Mouse (Mus musculus): ENCODE measurements at regions not wholly inside any gene's neighbourhood (a gene's known extent, or its start where the extent isn't known, plus 50 kb on each side); places are given as distances from the start of the nearest gene placed in this dataset.

DNA sequence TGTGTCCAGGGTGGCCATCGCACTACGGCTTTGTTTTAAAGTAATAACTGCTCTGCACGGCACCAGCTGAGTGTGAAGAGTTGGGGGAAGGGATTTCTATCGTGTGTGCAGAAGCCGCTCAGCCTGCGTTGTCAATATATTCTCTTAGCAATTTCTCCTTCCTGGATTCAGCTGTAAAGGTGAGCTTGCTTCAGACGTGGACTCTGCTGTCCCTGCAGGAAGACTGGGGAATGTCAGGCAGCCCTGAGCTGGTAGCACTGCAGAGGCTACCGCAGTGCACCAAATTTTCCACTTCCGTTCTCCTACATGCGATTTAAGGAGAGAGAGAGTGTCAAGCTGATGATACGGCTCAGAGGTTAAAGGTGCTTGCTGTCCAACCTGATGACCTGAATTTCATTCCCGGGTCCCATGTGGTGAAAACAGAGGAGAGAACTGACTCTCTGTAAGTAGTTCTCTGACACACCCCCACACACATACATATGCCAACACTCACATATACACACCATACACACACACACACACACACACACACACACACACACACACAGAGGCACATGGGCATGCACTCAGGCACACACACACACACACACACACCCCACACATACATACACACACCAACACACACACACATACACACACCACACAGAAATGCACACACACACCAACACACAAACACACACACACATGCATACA, 59.9 kb upstream of the Prelid3b start:
- no peak for ATAC-seq (replicated peaks; ENCODE audit: low FRiP score)

DNA sequence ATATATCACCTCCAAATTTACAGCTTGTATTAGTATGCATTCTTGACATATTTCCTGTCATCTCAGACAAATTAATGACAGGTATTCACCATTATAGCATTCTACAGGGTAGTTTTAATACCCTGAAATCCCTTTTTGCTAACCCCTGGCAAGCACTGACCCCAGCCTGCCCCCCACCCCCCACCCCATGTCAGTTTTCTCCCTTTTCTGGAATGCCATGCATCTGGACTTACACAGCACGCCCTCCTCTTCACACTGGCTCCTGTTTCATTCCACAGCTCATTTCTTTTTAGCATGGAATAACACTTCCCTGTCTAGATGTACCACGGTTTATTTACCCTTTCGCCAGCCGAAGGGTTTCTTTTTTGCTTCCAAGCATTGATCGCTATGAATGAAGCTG, 67.8 kb upstream of the Prelid3b start:
- Histone ChIP-seq H3K27me3 (replicated peaks; ENCODE audit: control insufficient read depth, insufficient read depth, low read length) (no peaks in the 10 kb centered on the region), H3K27ac (ENCODE audit: low read depth, low read length) (no peak overlapping the region), H3K9me3 (ENCODE audit: control insufficient read depth, low read length) (no peaks in the 10 kb centered on the region), H3K36me3 (ENCODE audit: control insufficient read depth, insufficient read depth, low read length) (no peaks in the 10 kb centered on the region), H3K4me1 (replicated peaks; ENCODE audit: control insufficient read depth, insufficient read depth, low read length) (no peaks in the 10 kb centered on the region), H3K4me2 (no peak overlapping the region), H3K4me3 (ENCODE audit: low read depth, low read length) (no peak overlapping the region), H3K9ac (ENCODE audit: low read depth, low read length) (no peak overlapping the region)
- 82% methylated on average over 5 of the region's 5 CpGs for WGBS
- DNase-seq (ENCODE audit: low spot score) (no peak), ATAC-seq (replicated peaks; ENCODE audit: low FRiP score) (no peak)

More for the DNA sequence above, 59.9 kb upstream of the Prelid3b start:
- Histone ChIP-seq H3K27ac (ENCODE audit: low read depth, low read length) (no peak overlapping the region), H3K4me1 (replicated peaks; ENCODE audit: control insufficient read depth, insufficient read depth, low read length) (no peaks in the 10 kb centered on the region), H3K9ac (ENCODE audit: low read depth, low read length) (no peak overlapping the region), H3K4me2 (no peak overlapping the region), H3K4me3 (ENCODE audit: low read depth, low read length) (no peak overlapping the region), H3K36me3 (ENCODE audit: control insufficient read depth, insufficient read depth, low read length) (no peaks in the 10 kb centered on the region), H3K27me3 (replicated peaks; ENCODE audit: control insufficient read depth, insufficient read depth, low read length) (no peaks in the 10 kb centered on the region), H3K9me3 (ENCODE audit: control insufficient read depth, low read length) (no peaks in the 10 kb centered on the region)
- DNase-seq (ENCODE audit: low spot score), result no peak
- WGBS, result 62% methylated on average over 12 of the region's 12 CpGs

- H3K4me2 ChIP-seq, result no peak overlapping the region
- no peak overlapping the region for H3K27ac ChIP-seq (ENCODE audit: low read depth, low read length)
- no peaks in the 10 kb centered on the region for H3K4me1 ChIP-seq (replicated peaks; ENCODE audit: control insufficient read depth, insufficient read depth, low read length)
- DNase-seq (ENCODE audit: low spot score) (no peak), ATAC-seq (replicated peaks; ENCODE audit: low FRiP score) (no peak)
- no peaks in the 10 kb centered on the region for H3K9me3 ChIP-seq (ENCODE audit: control insufficient read depth, low read length)
- WGBS, result 80% methylated on average over 3 of the region's 3 CpGs
- no peak overlapping the region for H3K4me3 ChIP-seq (ENCODE audit: low read depth, low read length)
- H3K36me3 ChIP-seq (ENCODE audit: control insufficient read depth, insufficient read depth, low read length), result no peaks in the 10 kb centered on the region
- no peak overlapping the region for H3K9ac ChIP-seq (ENCODE audit: low read depth, low read length)
- H3K27me3 ChIP-seq (replicated peaks; ENCODE audit: control insufficient read depth, insufficient read depth, low read length), result no peaks in the 10 kb centered on the region
Observed at GRCm38 (mm10) chr2:174547207-174547606, 74.3 kb upstream of the Prelid3b start.

DNA sequence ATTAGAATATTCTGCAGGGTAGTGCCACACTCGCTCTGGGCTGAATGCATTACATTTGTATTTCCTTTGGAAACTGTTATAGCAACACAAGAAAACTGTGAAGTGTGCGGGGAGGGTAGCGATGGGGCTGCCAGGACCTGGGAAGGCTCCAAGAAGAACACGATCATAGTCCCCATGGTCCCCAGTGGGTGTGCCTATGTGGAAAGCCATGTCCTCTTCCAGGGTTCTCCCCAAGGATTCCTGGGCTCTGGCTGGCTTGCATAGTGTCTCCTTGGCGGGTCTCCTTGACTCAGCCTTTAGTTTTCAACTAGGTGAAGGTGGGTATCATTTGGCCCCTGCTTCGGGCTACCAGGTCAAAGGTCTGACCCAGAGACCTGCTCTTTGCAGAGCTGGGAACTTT, 74.8 kb upstream of the Prelid3b start:
- no peak overlapping the region for H3K27ac ChIP-seq (ENCODE audit: low read depth, low read length)
- H3K36me3 ChIP-seq (ENCODE audit: control insufficient read depth, insufficient read depth, low read length), result no peaks in the 10 kb centered on the region
- no peak for ATAC-seq (replicated peaks; ENCODE audit: low FRiP score)
- H3K27me3 ChIP-seq (replicated peaks; ENCODE audit: control insufficient read depth, insufficient read depth, low read length), result no peaks in the 10 kb centered on the region
- no peak overlapping the region for H3K4me3 ChIP-seq (ENCODE audit: low read depth, low read length)
- no peak for DNase-seq (ENCODE audit: low spot score)
- no peaks in the 10 kb centered on the region for H3K9me3 ChIP-seq (ENCODE audit: control insufficient read depth, low read length)
- H3K4me2 ChIP-seq, result no peak overlapping the region
- 83% methylated on average over 6 of the region's 6 CpGs for WGBS
- no peaks in the 10 kb centered on the region for H3K4me1 ChIP-seq (replicated peaks; ENCODE audit: control insufficient read depth, insufficient read depth, low read length)
- no peak overlapping the region for H3K9ac ChIP-seq (ENCODE audit: low read depth, low read length)

GRCm38 (mm10) chr2:174548776-174549175, 75.9 kb upstream of the Prelid3b start:
- Histone ChIP-seq H3K4me2 (no peak overlapping the region), H3K27ac (ENCODE audit: low read depth, low read length) (no peak overlapping the region), H3K36me3 (ENCODE audit: control insufficient read depth, insufficient read depth, low read length) (no peaks in the 10 kb centered on the region), H3K4me3 (ENCODE audit: low read depth, low read length) (no peak overlapping the region), H3K9me3 (ENCODE audit: control insufficient read depth, low read length) (no peaks in the 10 kb centered on the region), H3K9ac (ENCODE audit: low read depth, low read length) (no peak overlapping the region), H3K27me3 (replicated peaks; ENCODE audit: control insufficient read depth, insufficient read depth, low read length) (no peaks in the 10 kb centered on the region), H3K4me1 (replicated peaks; ENCODE audit: control insufficient read depth, insufficient read depth, low read length) (no peaks in the 10 kb centered on the region)
- no peak for DNase-seq (ENCODE audit: low spot score)
- 68% methylated on average over 4 of the region's 4 CpGs for WGBS
- ATAC-seq (replicated peaks; ENCODE audit: low FRiP score), result 0 out of 2 replicates have a peak, but pooled peaks have one; percentile 20

GRCm38 (mm10) chr2:174555778-174556177, 82.9 kb upstream of the Prelid3b start:
- no peaks in the 10 kb centered on the region for H3K4me1 ChIP-seq (replicated peaks; ENCODE audit: control insufficient read depth, insufficient read depth, low read length)
- WGBS, result 81% methylated on average over 11 of the region's 11 CpGs
- H3K9ac ChIP-seq (ENCODE audit: low read depth, low read length), result no peak overlapping the region
- ATAC-seq (replicated peaks; ENCODE audit: low FRiP score) (no peak), DNase-seq (ENCODE audit: low spot score) (no peak)
- H3K36me3 ChIP-seq (ENCODE audit: control insufficient read depth, insufficient read depth, low read length), result no peaks in the 10 kb centered on the region
- no peak overlapping the region for H3K4me2 ChIP-seq
- no peak overlapping the region for H3K4me3 ChIP-seq (ENCODE audit: low read depth, low read length)
- H3K27ac ChIP-seq (ENCODE audit: low read depth, low read length), result no peak overlapping the region
- H3K27me3 ChIP-seq (replicated peaks; ENCODE audit: control insufficient read depth, insufficient read depth, low read length), result no peaks in the 10 kb centered on the region
- no peaks in the 10 kb centered on the region for H3K9me3 ChIP-seq (ENCODE audit: control insufficient read depth, low read length)

GRCm38 (mm10) chr2:174561828-174562429, 81.4 kb upstream of the Zfp831 start:
- no peak overlapping the region for H3K27ac ChIP-seq (ENCODE audit: low read depth, low read length)
- 36% methylated on average over 7 of the region's 7 CpGs for WGBS
- no peaks in the 10 kb centered on the region for H3K9me3 ChIP-seq (ENCODE audit: control insufficient read depth, low read length)
- no peak overlapping the region for H3K4me3 ChIP-seq (ENCODE audit: low read depth, low read length)
- no peaks in the 10 kb centered on the region for H3K36me3 ChIP-seq (ENCODE audit: control insufficient read depth, insufficient read depth, low read length)
- no peak for DNase-seq (ENCODE audit: low spot score)
- H3K4me2 ChIP-seq, result no peak overlapping the region
- H3K27me3 ChIP-seq (replicated peaks; ENCODE audit: control insufficient read depth, insufficient read depth, low read length), result no peaks in the 10 kb centered on the region
- no peaks in the 10 kb centered on the region for H3K4me1 ChIP-seq (replicated peaks; ENCODE audit: control insufficient read depth, insufficient read depth, low read length)
- 0 out of 2 replicates have a peak, but pooled peaks have one; percentile 12 for ATAC-seq (replicated peaks; ENCODE audit: low FRiP score)
- H3K9ac ChIP-seq (ENCODE audit: low read depth, low read length), result no peak overlapping the region

DNA sequence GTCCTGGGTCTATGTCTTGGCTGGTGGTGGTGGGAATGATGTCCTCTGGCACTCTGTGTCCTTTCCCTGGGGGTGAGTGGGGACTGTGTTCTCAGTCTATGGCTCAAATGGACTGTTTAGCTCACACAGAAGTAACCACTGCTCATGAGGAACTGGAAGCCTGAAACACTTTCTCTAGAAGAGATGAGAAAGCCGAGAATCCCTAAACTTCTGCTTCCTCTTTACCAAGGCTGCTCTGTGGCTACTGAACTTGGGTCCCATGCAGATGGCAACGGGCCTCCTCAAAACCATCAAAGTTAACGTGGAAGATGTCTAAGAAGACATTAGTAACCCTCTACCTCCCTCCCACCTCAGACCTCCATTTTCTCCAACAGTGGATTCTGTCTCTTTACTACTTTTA, 79.4 kb upstream of the Zfp831 start:
- no peak overlapping the region for H3K9ac ChIP-seq (ENCODE audit: low read depth, low read length)
- ATAC-seq (replicated peaks; ENCODE audit: low FRiP score), result no peak
- H3K4me2 ChIP-seq, result no peak overlapping the region
- WGBS, result 56% methylated on average over 3 of the region's 3 CpGs
- no peaks in the 10 kb centered on the region for H3K9me3 ChIP-seq (ENCODE audit: control insufficient read depth, low read length)
- no peak for DNase-seq (ENCODE audit: low spot score)
- H3K36me3 ChIP-seq (ENCODE audit: control insufficient read depth, insufficient read depth, low read length), result no peaks in the 10 kb centered on the region
- H3K27me3 ChIP-seq (replicated peaks; ENCODE audit: control insufficient read depth, insufficient read depth, low read length), result no peaks in the 10 kb centered on the region
- no peak overlapping the region for H3K27ac ChIP-seq (ENCODE audit: low read depth, low read length)
- H3K4me3 ChIP-seq (ENCODE audit: low read depth, low read length), result no peak overlapping the region
- no peaks in the 10 kb centered on the region for H3K4me1 ChIP-seq (replicated peaks; ENCODE audit: control insufficient read depth, insufficient read depth, low read length)

GRCm38 (mm10) chr2:174564817-174565216, 78.5 kb upstream of the Zfp831 start:
- Histone ChIP-seq H3K27me3 (replicated peaks; ENCODE audit: control insufficient read depth, insufficient read depth, low read length) (no peaks in the 10 kb centered on the region), H3K4me2 (no peak overlapping the region), H3K9ac (ENCODE audit: low read depth, low read length) (no peak overlapping the region), H3K4me3 (ENCODE audit: low read depth, low read length) (no peak overlapping the region), H3K27ac (ENCODE audit: low read depth, low read length) (no peak overlapping the region), H3K9me3 (ENCODE audit: control insufficient read depth, low read length) (no peaks in the 10 kb centered on the region), H3K4me1 (replicated peaks; ENCODE audit: control insufficient read depth, insufficient read depth, low read length) (no peaks in the 10 kb centered on the region), H3K36me3 (ENCODE audit: control insufficient read depth, insufficient read depth, low read length) (no peaks in the 10 kb centered on the region)
- ATAC-seq (replicated peaks; ENCODE audit: low FRiP score) (no peak), DNase-seq (ENCODE audit: low spot score) (no peak)
- WGBS, result 46% methylated on average over 5 of the region's 5 CpGs

Measured in liver, embryonic 11.5 days (tissue).